Mouse (Mus musculus) forebrain, embryonic 11.5 days (tissue): Measurements from ENCODE around the gene Ppp1r9a. TPM values are rescaled to one million over a fixed set of nuclear protein-coding genes. Genes with fewer than 3 reads are reported as not detected.

ENCODE experiments used
- ATAC-seq: fragments of 200-750 bp; cut with Nextera tagmentation; replicated peaks from 2 replicates; pipeline ENCODE4 v1.8.0; 2017; ENCODE audit warnings: moderate TSS enrichment; ENCODE audit not compliant: low FRiP score
- DNase-seq: peaks from one replicate; pipeline ENCODE4 v3.0.0-alpha.2; 2017; ENCODE audit warnings: low spot score
- H3K27ac ChIP-seq: fragments of 300-500 bp; sonication (generic); 2 replicates; pipeline ENCODE4 v1.5.1; 2014; ENCODE audit warnings: low read depth, low read length
- H3K27me3 ChIP-seq: fragments of 300-500 bp; sonication (generic); 2 replicates; pipeline ENCODE4 v1.6.1; 2014; ENCODE audit warnings: mild to moderate bottlenecking, low read length, mixed read lengths; ENCODE audit not compliant: control insufficient read depth, insufficient read depth
- H3K36me3 ChIP-seq: fragments of 300-500 bp; sonication (generic); 2 replicates; pipeline ENCODE4 v1.6.1; 2014; ENCODE audit warnings: mild to moderate bottlenecking, low read length, moderate library complexity, mixed read lengths; ENCODE audit not compliant: control insufficient read depth, insufficient read depth
- H3K4me1 ChIP-seq: fragments of 300-500 bp; sonication (generic); replicated peaks from 2 replicates; pipeline ENCODE4 v1.6.1; 2014; ENCODE audit warnings: low read length, mixed read lengths; ENCODE audit not compliant: control insufficient read depth, insufficient read depth
- H3K4me2 ChIP-seq: fragments of 300-500 bp; sonication (generic); 2 replicates; pipeline ENCODE4 v1.6.1; 2014; ENCODE audit warnings: low read depth, mild to moderate bottlenecking, low read length, moderate library complexity, mixed read lengths; ENCODE audit not compliant: severe bottlenecking
- H3K4me3 ChIP-seq: fragments of 300-500 bp; sonication (generic); 2 replicates; pipeline ENCODE4 v1.5.1; 2014; ENCODE audit warnings: low read depth, low read length
- H3K9ac ChIP-seq: fragments of 300-500 bp; sonication (generic); 2 replicates; pipeline ENCODE4 v1.6.1; 2014; ENCODE audit warnings: low read length
- H3K9me3 ChIP-seq: fragments of 300-500 bp; sonication (generic); 2 replicates; pipeline ENCODE4 v1.6.1; 2016; ENCODE audit warnings: low read length, mixed read lengths; ENCODE audit not compliant: control insufficient read depth
- WGBS: fragments of 180-500 bp; shearing (Covaris S2); extraction: QIAGEN DNeasy Blood & Tissue Kit; methylation state at CpG from one replicate; pipeline ENCODE4 v1.1.7; 2014; 5-methylcytosine and 5-hydroxymethylcytosine counted together
- polyA plus RNA-seq: library from polyadenylated mRNA; unstranded; fragments of >200 nt; fragmentation: Nextera tagmentation; extraction: Ambion mirVana; gene quantifications from 2 replicates; pipeline ENCODE4 v1.2.1, GENCODE M21; 2014

Ppp1r9a gene
- polyA plus RNA-seq, 1 experiment from 2014 or later, result 29.2 TPM

- H3K4me1 ChIP-seq, result peaks cover 4% of the 10 kb centered on the region; the same call in 1 of the 2 replicates
These were observed 178.4 kb downstream of the Ppp1r9a start for GRCm38 (mm10) chr6:5081099-5081498.

GRCm38 (mm10) chr6:5082144-5082543 is 179.4 kb downstream of the Ppp1r9a start:
- H3K4me3 ChIP-seq, result no peak overlapping the region
- H3K9me3 ChIP-seq, result no peaks in the 10 kb centered on the region
- no peak overlapping the region for H3K27ac ChIP-seq
- H3K4me2 ChIP-seq, result no peak overlapping the region
- H3K27me3 ChIP-seq, result no peaks in the 10 kb centered on the region
- DNase-seq (no peak), ATAC-seq (no peak)
- H3K36me3 ChIP-seq, result no peaks in the 10 kb centered on the region
- peaks cover 4% of the 10 kb centered on the region; the same call in 1 of the 2 replicates for H3K4me1 ChIP-seq
- H3K9ac ChIP-seq, result no peak overlapping the region

More at GRCm38 (mm10) chr6:5081099-5081498, 178.4 kb downstream of the Ppp1r9a start:
- no peaks in the 10 kb centered on the region for H3K36me3 ChIP-seq
- H3K9me3 ChIP-seq, result no peaks in the 10 kb centered on the region
- no peaks in the 10 kb centered on the region for H3K27me3 ChIP-seq
- H3K4me2 ChIP-seq, result no peak overlapping the region
- H3K9ac ChIP-seq, result no peak overlapping the region
- no peak overlapping the region for H3K4me3 ChIP-seq
- ATAC-seq (no peak), DNase-seq (no peak)
- 62% methylated on average over 8 of the region's 8 CpGs for WGBS
- 0 out of 2 replicates have a peak overlapping the region, but pooled peaks have one; percentile 6 for H3K27ac ChIP-seq

- H3K9me3 ChIP-seq, result no peaks in the 10 kb centered on the region
- DNase-seq, result no peak
- no peak overlapping the region for H3K4me2 ChIP-seq
- H3K4me3 ChIP-seq, result no peak overlapping the region
- no peak for ATAC-seq
- no peaks in the 10 kb centered on the region for H3K27me3 ChIP-seq
- H3K27ac ChIP-seq, result no peak overlapping the region
- H3K9ac ChIP-seq, result no peak overlapping the region
- H3K36me3 ChIP-seq, result no peaks in the 10 kb centered on the region
- 46% methylated on average over 2 of the region's 2 CpGs for WGBS
- peaks cover 4% of the 10 kb centered on the region; the same call in 1 of the 2 replicates for H3K4me1 ChIP-seq
These were observed 180.0 kb downstream of the Ppp1r9a start for GRCm38 (mm10) chr6:5082740-5083139.

- H3K4me2 ChIP-seq, result no peak overlapping the region
- no peak overlapping the region for H3K27ac ChIP-seq
- ATAC-seq (no peak), DNase-seq (no peak)
- no peak overlapping the region for H3K4me3 ChIP-seq
- H3K4me1 ChIP-seq, result peaks cover 4% of the 10 kb centered on the region; the same call in 1 of the 2 replicates
- WGBS, result 66% methylated on average over 4 of the region's 4 CpGs
- no peaks in the 10 kb centered on the region for H3K27me3 ChIP-seq
- H3K36me3 ChIP-seq, result no peaks in the 10 kb centered on the region
- no peak overlapping the region for H3K9ac ChIP-seq
- H3K9me3 ChIP-seq, result no peaks in the 10 kb centered on the region
These were observed 181.2 kb downstream of the Ppp1r9a start for GRCm38 (mm10) chr6:5083957-5084356.

GRCm38 (mm10) chr6:5091873-5092272 is 189.2 kb downstream of the Ppp1r9a start:
- DNase-seq, result no peak
- ATAC-seq, result no peak
- 88% methylated on average over 7 of the region's 7 CpGs for WGBS
- Histone ChIP-seq H3K4me3 (no peak overlapping the region), H3K27ac (no peak overlapping the region), H3K4me2 (no peak overlapping the region), H3K27me3 (no peaks in the 10 kb centered on the region), H3K9ac (no peak overlapping the region), H3K36me3 (no peaks in the 10 kb centered on the region), H3K4me1 (no peaks in the 10 kb centered on the region), H3K9me3 (no peaks in the 10 kb centered on the region)

GRCm38 (mm10) chr6:5092795-5093194 is 190.1 kb downstream of the Ppp1r9a start:
- 84% methylated on average over 4 of the region's 4 CpGs for WGBS
- ATAC-seq, result no peak
- DNase-seq, result no peak
- Histone ChIP-seq H3K27ac (no peak overlapping the region), H3K4me2 (no peak overlapping the region), H3K4me1 (no peaks in the 10 kb centered on the region), H3K27me3 (no peaks in the 10 kb centered on the region), H3K36me3 (no peaks in the 10 kb centered on the region), H3K4me3 (no peak overlapping the region), H3K9me3 (no peaks in the 10 kb centered on the region), H3K9ac (no peak overlapping the region)

- Histone ChIP-seq H3K9me3 (no peaks in the 10 kb centered on the region), H3K4me1 (no peaks in the 10 kb centered on the region), H3K9ac (no peak overlapping the region), H3K4me3 (no peak overlapping the region), H3K27ac (no peak overlapping the region), H3K36me3 (no peaks in the 10 kb centered on the region), H3K27me3 (no peaks in the 10 kb centered on the region), H3K4me2 (no peak overlapping the region)
- 72% methylated on average over 4 of the region's 4 CpGs for WGBS
- ATAC-seq (no peak), DNase-seq (no peak)
These were observed 190.8 kb downstream of the Ppp1r9a start for GRCm38 (mm10) chr6:5093516-5093915.

GRCm38 (mm10) chr6:5095365-5095973 is 192.8 kb downstream of the Ppp1r9a start:
- Histone ChIP-seq H3K9ac (no peak overlapping the region), H3K4me1 (no peaks in the 10 kb centered on the region; the same call in 1 of the 2 replicates), H3K4me3 (no peak overlapping the region), H3K4me2 (no peak overlapping the region), H3K36me3 (no peaks in the 10 kb centered on the region), H3K9me3 (no peaks in the 10 kb centered on the region), H3K27ac (no peak overlapping the region), H3K27me3 (no peaks in the 10 kb centered on the region)
- no peak for DNase-seq
- ATAC-seq, result no peak
- WGBS, result 92% methylated on average over 9 of the region's 9 CpGs

- no peak overlapping the region for H3K27ac ChIP-seq
- H3K9me3 ChIP-seq, result no peaks in the 10 kb centered on the region
- no peaks in the 10 kb centered on the region; the same call in 1 of the 2 replicates for H3K4me1 ChIP-seq
- ATAC-seq (no peak), DNase-seq (no peak)
- H3K36me3 ChIP-seq, result no peaks in the 10 kb centered on the region
- no peak overlapping the region for H3K4me3 ChIP-seq
- no peak overlapping the region for H3K4me2 ChIP-seq
- no peak overlapping the region for H3K9ac ChIP-seq
- 44% methylated on average over 3 of the region's 3 CpGs for WGBS
- H3K27me3 ChIP-seq, result no peaks in the 10 kb centered on the region
These were observed 194.6 kb downstream of the Ppp1r9a start for GRCm38 (mm10) chr6:5097309-5097708.
